Mouse (Mus musculus): ENCODE results near the gene Ulk3.

- TF ChIP-seq POLR2A (IDR thresholded peaks at IDR 0.05; ENCODE audit: insufficient read depth, low read length): no peak
- TF ChIP-seq CTCF (IDR thresholded peaks at IDR 0.05; ENCODE audit: low read depth, low read length): no peak
Observed at GRCm38 (mm10) chr9:57558625-57559024, 30.6 kb upstream of the Ulk3 start.
